Mouse (Mus musculus): Measurements from ENCODE around the gene Ptgdr2.

Ptgdr2 gene

GRCm38 (mm10) chr19:10937110-10937563 lies at the start of gene Ptgdr2:
Gene Ptgdr2, plus strand, starts transcription at chr19:10937160.
- DNase-seq (ENCODE audit: low spot score), result no peak

DNA sequence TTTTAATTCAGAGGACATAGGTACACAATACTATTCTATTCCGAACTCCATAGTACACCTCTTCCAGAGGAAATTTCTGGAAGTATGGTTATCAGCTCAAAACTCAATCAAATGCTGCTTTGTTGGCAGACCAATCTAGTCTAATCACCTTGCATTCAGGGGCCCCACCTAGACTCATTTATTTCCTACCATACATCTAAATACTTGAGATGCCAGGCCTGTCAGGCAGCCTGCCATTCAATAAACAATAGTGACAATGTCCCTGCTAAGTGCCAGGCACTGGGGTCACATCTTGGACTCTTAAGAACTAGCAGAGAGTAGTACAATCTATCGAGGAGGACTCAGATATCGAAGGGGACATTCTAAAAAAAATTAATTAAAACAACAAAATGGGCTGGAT lies 44.8 kb upstream of the Ptgdr2 start:
- no peak for DNase-seq (ENCODE audit: low spot score)

DNA sequence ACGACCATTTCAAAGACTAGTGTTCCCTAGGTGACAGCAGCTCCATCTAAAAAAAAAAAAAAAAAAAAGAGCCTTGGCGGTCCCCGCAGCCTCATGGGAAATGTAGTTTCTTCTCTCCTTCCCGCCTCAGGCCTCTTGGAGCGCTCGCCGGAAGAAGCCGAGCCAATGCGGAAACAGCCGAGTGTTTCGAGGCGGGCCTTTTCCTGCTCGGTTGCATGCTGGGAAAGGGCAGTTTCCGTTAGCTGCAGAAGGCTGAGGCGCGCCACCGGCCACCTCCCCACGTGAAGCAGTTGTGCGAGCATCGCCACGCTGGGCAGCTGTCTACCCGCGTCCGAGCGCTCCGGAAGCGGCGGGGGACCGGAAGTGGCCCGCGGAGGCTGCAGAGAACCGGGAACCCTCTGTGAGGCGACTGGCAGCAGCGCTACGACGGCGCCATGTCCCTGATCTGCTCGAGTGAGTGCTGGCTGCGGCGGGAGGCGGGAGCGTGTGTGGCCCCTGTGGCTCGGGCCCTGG lies 41.9 kb upstream of the Ptgdr2 start, which contains the start of gene Prpf19:
TSS of gene Prpf19 (plus strand) at position 216 of the 513 bp plus-strand sequence.
- DNase-seq (ENCODE audit: low spot score), result peak; percentile 97

- no peak for DNase-seq (ENCODE audit: low spot score)
These were observed 41.3 kb upstream of the Ptgdr2 start for GRCm38 (mm10) chr19:10895708-10896107.

GRCm38 (mm10) chr19:10896849-10897248 lies 40.1 kb upstream of the Ptgdr2 start:
- DNase-seq (ENCODE audit: low spot score), result no peak

- DNase-seq (ENCODE audit: low spot score), result no peak
These were observed 39.5 kb upstream of the Ptgdr2 start for GRCm38 (mm10) chr19:10897491-10897890.

DNA sequence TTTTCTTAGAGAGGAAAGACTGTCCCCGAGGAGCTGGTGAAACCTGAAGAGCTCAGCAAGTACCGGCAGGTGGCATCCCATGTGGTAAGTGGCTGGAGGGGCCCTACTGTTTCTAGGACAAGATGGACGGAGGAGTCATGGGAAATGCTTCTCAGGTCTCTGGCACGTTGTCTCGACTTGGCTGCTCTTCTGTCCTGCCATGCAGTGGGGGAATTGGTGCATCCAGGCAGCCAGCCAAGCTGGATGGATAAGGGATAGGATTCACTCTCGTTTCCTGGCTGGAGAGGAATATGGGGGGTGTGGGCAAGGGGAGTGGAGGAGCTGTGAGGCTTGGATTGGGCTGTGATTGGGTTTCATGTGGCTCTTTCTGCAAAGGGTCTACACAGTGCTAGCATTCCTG lies 36.6 kb upstream of the Ptgdr2 start:
- DNase-seq (ENCODE audit: low spot score), result no peak

DNA sequence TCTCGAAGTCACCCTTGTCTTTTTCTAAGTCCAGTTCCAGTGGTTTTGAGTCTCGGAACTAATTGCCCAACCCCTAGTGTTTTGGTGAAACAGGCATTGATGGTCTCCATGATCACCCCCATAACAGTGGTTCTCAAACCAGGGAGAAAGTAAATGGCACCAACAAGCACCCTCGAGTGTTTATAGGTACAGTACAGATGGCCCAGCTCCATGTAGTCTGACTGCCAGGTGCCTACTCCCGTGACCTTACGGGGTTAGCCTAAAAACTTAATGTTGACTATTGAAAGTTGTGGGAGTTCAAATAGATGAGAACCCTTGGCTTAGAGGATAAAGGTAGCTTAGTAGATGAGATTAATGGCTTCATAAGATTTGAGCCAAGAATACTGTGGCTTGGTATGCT lies 35.9 kb upstream of the Ptgdr2 start:
- DNase-seq (ENCODE audit: low spot score), result no peak

DNA sequence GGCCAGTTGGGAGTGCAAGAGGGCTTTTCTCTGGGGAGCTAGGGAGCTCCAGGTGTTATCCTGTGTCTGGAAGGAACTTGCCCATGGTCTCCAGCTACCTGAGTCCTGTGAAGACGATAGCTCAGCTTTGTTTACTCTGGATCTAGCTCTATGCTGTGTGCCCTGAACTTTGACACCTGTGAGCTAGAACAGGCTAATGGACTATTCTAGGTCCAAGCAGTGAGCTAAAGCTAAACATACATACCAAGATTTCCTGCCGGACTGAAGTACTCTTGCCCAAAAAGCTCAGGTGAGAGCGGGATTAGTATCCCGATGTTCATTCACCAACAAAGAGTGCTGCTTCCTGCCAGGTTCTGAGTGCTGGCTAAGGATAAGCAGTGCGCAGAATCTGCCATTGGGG lies 32.4 kb upstream of the Ptgdr2 start:
- DNase-seq (ENCODE audit: low spot score), result peak; percentile 58

GRCm38 (mm10) chr19:10904927-10905727 lies 31.8 kb upstream of the Ptgdr2 start:
- peak; percentile 71 for DNase-seq (ENCODE audit: low spot score)

DNA sequence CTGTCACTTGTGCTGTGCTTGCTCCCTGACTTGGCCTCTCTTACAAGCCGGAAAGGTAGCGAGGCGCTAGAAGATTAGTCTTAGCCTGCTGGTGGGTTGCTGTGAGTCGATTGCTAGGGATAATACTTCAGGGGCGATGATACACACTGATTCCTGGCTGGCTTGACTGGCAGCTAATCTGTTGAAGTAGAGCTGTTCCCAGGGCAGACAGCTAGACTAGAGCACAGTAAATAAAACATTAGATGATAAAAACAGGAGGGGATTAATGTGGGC lies 31.3 kb upstream of the Ptgdr2 start:
- no peak for DNase-seq (ENCODE audit: low spot score)

DNA sequence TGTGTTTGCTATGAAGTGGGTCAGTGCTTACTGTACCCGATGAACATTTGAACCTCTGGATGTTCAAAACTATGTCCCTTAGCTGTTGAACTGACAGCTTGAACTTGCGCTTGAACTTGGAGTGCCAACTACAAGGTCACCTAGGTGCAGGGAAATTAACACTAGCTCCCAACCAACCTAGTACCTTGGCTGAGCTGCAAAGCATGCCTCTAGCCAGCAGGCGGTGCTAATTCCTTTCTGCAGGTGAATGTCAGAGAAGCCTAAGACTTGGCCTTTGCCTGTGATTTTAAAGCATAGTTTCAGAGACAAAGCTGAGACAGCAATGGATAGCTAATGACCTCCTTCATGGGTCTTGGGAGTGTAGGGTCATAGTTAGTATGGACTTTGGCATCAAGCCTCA lies 29.1 kb upstream of the Ptgdr2 start:
- peak; percentile 43 for DNase-seq (ENCODE audit: low spot score)

- peak; percentile 53 for DNase-seq (ENCODE audit: low spot score)
These were observed 27.8 kb upstream of the Ptgdr2 start for GRCm38 (mm10) chr19:10909087-10909721.

GRCm38 (mm10) chr19:10914291-10914690 lies 22.7 kb upstream of the Ptgdr2 start:
- no peak for DNase-seq (ENCODE audit: low spot score)

DNA sequence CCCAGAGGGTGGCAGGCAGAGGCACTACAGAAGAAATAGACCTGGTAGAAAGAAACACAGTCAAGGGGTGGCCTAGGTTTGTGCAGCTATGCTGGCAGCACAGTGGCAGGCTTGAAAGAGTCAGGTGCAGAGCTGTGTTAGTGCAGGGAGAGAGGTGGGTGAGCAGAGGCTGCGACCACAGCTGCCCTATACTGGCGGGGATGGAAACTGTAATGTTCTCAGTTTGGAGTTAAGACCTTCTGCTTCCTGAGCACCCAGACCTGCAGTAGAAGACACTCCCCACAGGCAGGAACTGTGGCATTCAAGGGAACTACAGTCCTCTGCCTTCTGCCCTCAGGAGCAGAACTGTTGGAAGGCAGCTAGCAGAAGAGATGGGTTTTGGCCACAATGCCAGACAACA lies 22.1 kb upstream of the Ptgdr2 start:
- no peak for DNase-seq (ENCODE audit: low spot score)

DNA sequence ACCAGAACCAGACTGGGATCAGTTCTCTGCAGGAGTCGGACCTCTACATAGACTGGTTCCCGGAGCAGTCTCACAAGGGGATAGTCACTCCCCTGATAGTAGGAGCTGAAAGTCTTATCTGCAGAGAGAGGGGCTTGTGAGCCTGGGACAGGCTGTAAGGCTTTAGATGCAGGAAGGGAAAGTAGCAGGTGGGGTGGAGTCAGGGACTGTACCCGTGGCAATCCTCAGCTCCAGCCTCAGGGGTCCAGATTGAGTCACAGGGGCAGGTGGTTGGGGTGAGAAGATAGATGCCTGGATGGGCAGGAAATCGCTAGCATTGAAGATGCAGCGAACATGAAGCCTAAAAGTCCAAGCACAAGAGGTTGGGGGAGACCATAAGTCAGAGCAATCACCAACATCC lies 20.5 kb upstream of the Ptgdr2 start:
- no peak for DNase-seq (ENCODE audit: low spot score)

DNA sequence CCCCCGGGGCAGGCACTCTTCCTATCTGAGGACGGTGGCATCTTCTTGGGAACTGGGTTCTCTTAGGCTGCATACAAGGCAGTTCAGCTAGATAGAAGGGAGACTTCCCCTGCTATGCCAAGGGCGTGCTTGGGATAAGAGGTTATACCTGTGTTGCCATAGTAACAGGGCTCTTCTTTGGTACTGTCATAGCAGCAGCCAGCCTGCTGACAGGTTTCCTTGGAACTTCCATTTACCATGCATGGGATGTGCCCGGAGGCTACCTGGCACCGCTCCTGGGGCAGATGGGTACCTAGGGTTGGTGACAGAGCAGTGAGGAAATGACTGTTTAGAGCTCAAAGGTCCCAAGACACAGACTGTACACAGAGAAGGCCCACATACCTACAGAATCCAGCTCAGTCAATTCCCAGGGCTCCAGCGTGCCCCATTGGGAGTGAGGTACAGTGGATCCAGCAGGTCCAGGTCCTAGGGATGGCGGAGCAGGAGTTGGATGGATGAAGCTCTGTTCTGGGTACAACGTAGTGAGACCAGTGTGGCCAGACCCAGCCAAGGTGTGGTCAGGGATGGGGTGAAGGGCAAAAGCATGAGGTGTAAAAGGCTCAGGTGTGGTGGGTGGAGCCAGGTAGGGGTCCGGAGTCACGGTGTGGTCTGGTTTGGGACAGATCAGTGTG lies 18.5 kb upstream of the Ptgdr2 start:
- no peak for DNase-seq (ENCODE audit: low spot score)

GRCm38 (mm10) chr19:10920532-10920931 lies 16.4 kb upstream of the Ptgdr2 start, which contains the start of gene Zp1:
Gene Zp1, minus strand, starts transcription at chr19:10920632.
- DNase-seq (ENCODE audit: low spot score), result no peak

GRCm38 (mm10) chr19:10921058-10921457 lies 15.9 kb upstream of the Ptgdr2 start:
- DNase-seq (ENCODE audit: low spot score), result no peak

DNA sequence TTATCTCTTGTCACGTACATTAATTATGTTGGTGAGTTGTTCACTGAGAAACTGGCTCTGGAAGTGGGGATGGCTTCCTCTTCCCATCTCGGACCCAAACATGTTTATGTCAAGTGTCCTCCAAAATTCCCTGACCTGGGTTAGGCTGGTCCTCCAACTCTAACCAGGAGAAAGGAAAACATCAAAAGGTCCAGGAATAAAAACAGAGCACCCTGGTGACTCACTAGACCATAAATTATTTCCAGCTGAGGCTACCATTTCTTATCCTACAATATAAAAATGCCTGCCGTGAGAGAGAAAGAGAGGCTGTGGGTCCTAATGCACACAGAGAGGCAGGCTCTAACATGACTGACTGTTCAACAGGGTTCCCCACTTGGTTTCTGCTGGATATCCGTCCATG lies 12.7 kb upstream of the Ptgdr2 start:
- no peak for DNase-seq (ENCODE audit: low spot score)

DNA sequence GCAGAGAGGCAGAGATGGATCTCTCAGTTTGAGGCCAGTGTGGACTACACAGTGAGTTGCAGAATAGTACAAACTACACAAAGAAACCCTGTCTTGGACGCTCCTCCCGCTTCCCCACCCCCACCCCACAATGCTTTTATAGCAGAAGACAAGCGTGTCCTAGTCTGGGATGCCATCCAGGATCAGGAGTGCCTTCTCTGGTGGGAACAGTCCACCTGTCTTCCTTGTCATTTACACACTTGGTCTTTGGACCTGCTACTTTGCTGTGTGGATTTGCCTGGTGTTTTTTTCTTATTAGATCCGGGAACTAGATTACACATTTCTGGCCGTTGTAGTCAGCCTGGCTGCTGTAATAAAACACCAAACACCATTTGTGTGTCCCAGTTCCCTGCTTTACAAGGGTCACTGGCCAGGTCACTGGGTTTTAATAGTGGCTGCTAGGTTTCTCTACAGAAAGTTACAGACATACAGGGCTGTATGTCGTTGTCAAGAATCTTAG lies 10.8 kb upstream of the Ptgdr2 start:
- no peak for DNase-seq (ENCODE audit: low spot score)

DNA sequence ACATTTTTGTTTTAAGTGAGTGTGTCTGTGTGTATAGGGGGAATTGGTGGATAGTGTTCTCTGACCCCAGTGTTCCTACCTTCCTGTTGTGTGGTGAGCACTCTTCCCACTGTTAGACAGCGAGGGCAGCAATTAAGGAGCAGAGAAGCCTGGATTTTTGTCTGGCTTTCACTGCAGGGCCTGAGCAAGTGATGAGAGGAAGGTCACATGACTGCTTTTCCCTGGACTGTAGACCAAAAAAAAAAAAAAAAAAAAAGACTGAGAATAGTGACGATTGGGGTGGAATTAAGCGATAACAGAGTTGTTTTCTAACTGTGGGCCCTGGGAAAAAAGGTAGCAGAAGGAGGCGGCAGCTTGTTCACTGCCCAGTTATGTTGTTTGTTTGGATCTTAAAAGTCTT lies 10.3 kb upstream of the Ptgdr2 start:
- DNase-seq (ENCODE audit: low spot score), result no peak

- DNase-seq (ENCODE audit: low spot score), result no peak
These were observed 6.3 kb upstream of the Ptgdr2 start for GRCm38 (mm10) chr19:10930641-10931040.

Data from yolk sac, embryonic 10.5 days (tissue).